Mouse (Mus musculus) thymus, postnatal 36 days (tissue): ENCODE results near the gene Sgce.

Experiments used
- DNase-seq, 2 experiments: peaks; one replicate each; pipeline ENCODE4 v3.0.0; 2022; ENCODE audit warnings: mixed read lengths in 2 of 2

Sgce gene

GRCm38 (mm10) chr6:4634804-4635203 lies 112.2 kb downstream of the Sgce start:
- no peak for DNase-seq

- no peak for DNase-seq
Measured at GRCm38 (mm10) chr6:4633189-4633588, 113.8 kb downstream of the Sgce start.

DNA sequence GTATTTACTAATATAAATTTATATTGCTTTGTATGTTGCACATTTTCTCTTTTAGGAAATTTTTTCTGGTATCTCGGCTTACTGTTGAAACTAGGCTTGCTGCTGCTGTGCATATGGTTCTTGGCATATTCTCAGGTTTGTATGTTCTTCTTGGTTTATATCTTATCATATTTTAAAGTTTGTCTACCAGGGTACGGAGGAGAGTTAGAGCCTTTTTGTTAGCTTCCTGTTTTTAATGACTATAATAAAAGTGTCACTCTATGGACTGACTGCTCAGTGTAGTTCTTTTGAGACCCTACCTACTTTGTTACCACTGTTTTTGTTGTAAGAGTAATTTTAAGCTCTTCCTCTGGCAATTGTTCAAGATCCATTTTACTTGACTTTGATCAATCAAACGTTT lies 115.5 kb downstream of the Sgce start:
- DNase-seq: no peak
